Mouse (Mus musculus): ENCODE data around the gene Rad51d.
"Not testable (repeated sequence)": the region's sequence is repeated elsewhere in the genome, so short reads cannot be mapped to it uniquely, and the experiment has no call there.

Rad51d gene

GRCm38 (mm10) chr11:82890342-82890762 is at the start of gene Rad51d:
Gene Rad51d, minus strand, starts transcription at chr11:82890614.
- DNase-seq (ENCODE audit: low spot score) = peak; percentile 94

GRCm38 (mm10) chr11:82933186-82933585 is 42.8 kb upstream of the Rad51d start:
- DNase-seq (ENCODE audit: low spot score) = no peak

- DNase-seq (ENCODE audit: low spot score) = not testable (repeated sequence)
These were observed 41.4 kb upstream of the Rad51d start for GRCm38 (mm10) chr11:82931671-82932450.

GRCm38 (mm10) chr11:82931161-82931560 is 40.7 kb upstream of the Rad51d start:
- DNase-seq (ENCODE audit: low spot score) = not testable (repeated sequence)

- not testable (repeated sequence) for DNase-seq (ENCODE audit: low spot score)
These were observed 40.1 kb upstream of the Rad51d start for GRCm38 (mm10) chr11:82930391-82930955.

- DNase-seq (ENCODE audit: low spot score) = no peak
These were observed 39.2 kb upstream of the Rad51d start for GRCm38 (mm10) chr11:82929633-82929950.

GRCm38 (mm10) chr11:82928897-82929632 is 38.7 kb upstream of the Rad51d start:
- no peak for DNase-seq (ENCODE audit: low spot score)

- DNase-seq (ENCODE audit: low spot score) = not testable (repeated sequence)
These were observed 33.5 kb upstream of the Rad51d start for GRCm38 (mm10) chr11:82923910-82924309.

GRCm38 (mm10) chr11:82921691-82922090 is 31.3 kb upstream of the Rad51d start:
- DNase-seq (ENCODE audit: low spot score) = no peak

- no peak for DNase-seq (ENCODE audit: low spot score)
These were observed 30.4 kb upstream of the Rad51d start for GRCm38 (mm10) chr11:82920768-82921167.

GRCm38 (mm10) chr11:82914711-82915352 is 24.4 kb upstream of the Rad51d start:
- peak; percentile 93 for DNase-seq (ENCODE audit: low spot score)

GRCm38 (mm10) chr11:82910679-82911389 is 20.4 kb upstream of the Rad51d start:
- DNase-seq (ENCODE audit: low spot score) = no peak

GRCm38 (mm10) chr11:82910250-82910649 is 19.8 kb upstream of the Rad51d start, which contains the start of gene Unc45b:
Gene Unc45b, plus strand, starts transcription at chr11:82910550.
- no peak for DNase-seq (ENCODE audit: low spot score)

- DNase-seq (ENCODE audit: low spot score) = no peak
These were observed 18.2 kb upstream of the Rad51d start for GRCm38 (mm10) chr11:82908608-82908989.

GRCm38 (mm10) chr11:82907651-82908607 is 17.5 kb upstream of the Rad51d start, which contains the start of gene Nle1:
Gene Nle1, minus strand, starts transcription at chr11:82908411.
- peak; percentile 96 for DNase-seq (ENCODE audit: low spot score)

- no peak for DNase-seq (ENCODE audit: low spot score)
These were observed 15.4 kb upstream of the Rad51d start for GRCm38 (mm10) chr11:82905816-82906215.

- no peak for DNase-seq (ENCODE audit: low spot score)
These were observed 14.5 kb upstream of the Rad51d start for GRCm38 (mm10) chr11:82904952-82905351.

- DNase-seq (ENCODE audit: low spot score) = no peak
These were observed 11.3 kb upstream of the Rad51d start for GRCm38 (mm10) chr11:82901606-82902310.

GRCm38 (mm10) chr11:82899720-82900119 is 9.3 kb upstream of the Rad51d start:
- no peak for DNase-seq (ENCODE audit: low spot score)

GRCm38 (mm10) chr11:82897478-82897877 is 7.1 kb upstream of the Rad51d start:
- DNase-seq (ENCODE audit: low spot score) = no peak
